Mouse (Mus musculus) mesoderm, embryonic 11.5 days (tissue): ENCODE data around the gene Kcna3.

Experiments used
- DNase-seq: peaks from one replicate; pipeline ENCODE4 v3.0.0-alpha.2; 2012; ENCODE audit warnings: low read depth, low spot score

Gene Kcna3

GRCm38 (mm10) chr3:107065510-107066095, 29.6 kb downstream of the Kcna3 start:
- no peak for DNase-seq

- DNase-seq: no peak
Observed at GRCm38 (mm10) chr3:107066165-107066850, 30.3 kb downstream of the Kcna3 start.

- DNase-seq: no peak
Observed at GRCm38 (mm10) chr3:107067245-107067644, 31.3 kb downstream of the Kcna3 start.

GRCm38 (mm10) chr3:107073863-107074262, 37.9 kb downstream of the Kcna3 start:
- DNase-seq: no peak

GRCm38 (mm10) chr3:107075705-107076104, 39.7 kb downstream of the Kcna3 start:
- DNase-seq: no peak

- no peak for DNase-seq
Observed at GRCm38 (mm10) chr3:107076658-107077057, 40.7 kb downstream of the Kcna3 start.

- no peak for DNase-seq
Observed at GRCm38 (mm10) chr3:107077101-107077500, 41.1 kb downstream of the Kcna3 start.

- no peak for DNase-seq
Observed at GRCm38 (mm10) chr3:107080803-107081202, 44.8 kb downstream of the Kcna3 start.

GRCm38 (mm10) chr3:107081227-107081626, 45.3 kb downstream of the Kcna3 start:
- peak; percentile 19 for DNase-seq

- no peak for DNase-seq
Observed at GRCm38 (mm10) chr3:107084586-107084985, 48.6 kb downstream of the Kcna3 start.

GRCm38 (mm10) chr3:107087410-107087809, 51.4 kb downstream of the Kcna3 start:
- DNase-seq: no peak
